Mouse (Mus musculus) heart, adult 2 months (tissue): ENCODE measurements around the gene Ccdc88b. TPM values are rescaled to one million over a fixed set of nuclear protein-coding genes. Genes with fewer than 3 reads are reported as not detected.

Experiments used
- DNase-seq, 2 experiments: peaks; one replicate each; pipeline ENCODE4 v3.0.0; 2021
- H3K27ac ChIP-seq: fragments of 200-600 bp; 2 replicates; pipeline ENCODE4 v1.8.1; 2022
- H3K27me3 ChIP-seq: fragments of 200-500 bp; 2 replicates; pipeline ENCODE4 v1.6.1; 2012; ENCODE audit warnings: mild to moderate bottlenecking, low read length, inconsistent platforms, mixed read lengths; ENCODE audit not compliant: control insufficient read depth, insufficient read depth
- H3K36me3 ChIP-seq: fragments of 200-500 bp; 2 replicates; pipeline ENCODE4 v1.6.1; 2012; ENCODE audit warnings: low read length, inconsistent platforms; ENCODE audit not compliant: control insufficient read depth, insufficient read depth
- H3K4me1 ChIP-seq: fragments of 200-500 bp; 2 replicates; pipeline ENCODE4 v1.6.1; 2011; ENCODE audit warnings: low read length; ENCODE audit not compliant: control insufficient read depth, insufficient read depth
- H3K4me3 ChIP-seq: fragments of 200-600 bp; 2 replicates; pipeline ENCODE4 v1.8.1; 2022
- H3K79me2 ChIP-seq: fragments of 200-500 bp; replicated peaks from 2 replicates; pipeline ENCODE4 v1.6.1; 2012; ENCODE audit warnings: mild to moderate bottlenecking, inconsistent platforms, low read length, moderate library complexity, mixed read lengths; ENCODE audit not compliant: control insufficient read depth, insufficient read depth
- H3K9ac ChIP-seq: fragments of 200-500 bp; 2 replicates; pipeline ENCODE4 v1.6.1; 2012; ENCODE audit warnings: low read depth, mild to moderate bottlenecking, control low read depth, inconsistent platforms, low read length, mixed read lengths
- CTCF ChIP-seq: fragments of 200-600 bp; IDR thresholded peaks from 2 replicates; pipeline ENCODE4 v1.8.1; 2022; ENCODE audit warnings: antibody characterized with exemption, mild to moderate bottlenecking, moderate library complexity
- EP300 ChIP-seq: fragments of 200-500 bp; IDR thresholded peaks from 2 replicates; pipeline ENCODE4 v1.6.1; 2011; ENCODE audit warnings: low read depth, low read length, control low read depth; ENCODE audit not compliant: insufficient read depth
- POLR2A ChIP-seq: fragments of 200-500 bp; IDR thresholded peaks from 2 replicates; pipeline ENCODE4 v1.6.1; 2011; ENCODE audit warnings: mild to moderate bottlenecking, low read depth, low read length, control low read depth; ENCODE audit not compliant: insufficient read depth
- WGBS: fragments of 180-500 bp; shearing (Covaris S2); methylation state at CpG from one replicate; pipeline ENCODE4 v1.1.7; 2018; 5-methylcytosine and 5-hydroxymethylcytosine counted together
- intact Hi-C: fragments of 180-260 bp; cut with DNase I; formaldehyde crosslinking; loops from one replicate; pipeline ENCODE4 v1.15.1; 2025
- long read RNA-seq: library from polyadenylated mRNA; stranded (forward); transcript quantifications from one replicate; pipeline ENCODE4 v2.0.0, GENCODE M21; 2021
- polyA plus RNA-seq: library from polyadenylated mRNA; depleted of rRNA; stranded (reverse); fragments of >200 nt; gene quantifications from 2 replicates; pipeline ENCODE4 v1.2.3, GENCODE M21; 2012; rRNA removed
- total RNA-seq, 2 experiments: library from RNA; stranded (reverse); gene quantifications; 2 replicates each; pipeline ENCODE4 v1.2.3; 2021

Ccdc88b gene
- total RNA-seq (1 to 10 TPM in 1 of 2 experiments, under 1 TPM in 1; 0.86 to 1.0 TPM), polyA plus RNA-seq (0.94 and 1.8 TPM in 2 replicates)
- long read RNA-seq = 0 reads

- Histone ChIP-seq H3K9ac (no peak within 1 kb of the TSS), H3K79me2 (no peaks in the 10 kb centered on the region), H3K4me1 (0 out of 2 replicates have a peak, but pooled peaks cover 2% of the 10 kb centered on the region), H3K36me3 (no peaks in the 10 kb centered on the region), H3K27ac (no peak within 1 kb of the TSS), H3K4me3 (no peak within 1 kb of the TSS), H3K27me3 (no peaks in the 10 kb centered on the region)
- TF ChIP-seq POLR2A (no peak), CTCF (no peak), EP300 (no peak)
- 65% methylated on average over 7 of the region's 7 CpGs for WGBS
- DNase-seq = peak in 1 of 2 experiments; percentile 74
- intact Hi-C loops = no loop called here
Observed at GRCm38 (mm10) chr19:6858031-6858430, at the start of gene Ccdc88b. Gene Ccdc88b (minus strand): TSS chr19:6858211.

- TF ChIP-seq POLR2A (no peak), CTCF (no peak), EP300 (no peak)
- no peak overlapping the region for H3K4me3 ChIP-seq
- H3K9ac ChIP-seq = no peak overlapping the region
- intact Hi-C loops = no loop called here
- H3K79me2 ChIP-seq = no peaks in the 10 kb centered on the region; the same call in 1 of the 2 replicates
- peaks cover 7% of the 10 kb centered on the region for H3K4me1 ChIP-seq
- no peak overlapping the region for H3K27ac ChIP-seq
- 90% methylated on average over 8 of the region's 8 CpGs for WGBS
- DNase-seq = no peak
- H3K27me3 ChIP-seq = no peaks in the 10 kb centered on the region
- H3K36me3 ChIP-seq = no peaks in the 10 kb centered on the region
Observed at GRCm38 (mm10) chr19:6907094-6907493, 49.1 kb upstream of the Ccdc88b start.

DNA sequence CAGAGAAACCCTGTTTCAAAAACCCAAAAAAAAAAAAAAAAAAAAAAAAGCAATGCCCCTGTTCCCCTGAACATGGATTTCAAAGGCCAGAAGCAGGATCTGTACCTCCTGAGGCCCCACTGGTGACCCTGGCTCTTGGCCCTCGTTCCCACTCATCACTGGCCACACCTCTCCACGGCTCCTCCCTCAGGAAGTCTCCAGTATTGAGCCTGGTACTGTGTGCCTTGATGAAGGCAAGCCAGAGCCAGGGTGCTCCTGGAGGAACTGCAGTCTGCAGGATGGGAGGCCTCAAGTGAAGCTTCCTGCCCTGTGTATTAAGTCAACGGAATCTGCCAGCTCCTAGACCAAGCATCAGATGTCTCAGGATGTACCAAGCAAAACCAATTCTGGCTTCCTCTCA, 48.2 kb upstream of the Ccdc88b start:
- Histone ChIP-seq H3K27ac (no peak overlapping the region), H3K36me3 (no peaks in the 10 kb centered on the region), H3K4me1 (peaks cover 7% of the 10 kb centered on the region), H3K27me3 (no peaks in the 10 kb centered on the region), H3K79me2 (no peaks in the 10 kb centered on the region; the same call in 1 of the 2 replicates), H3K4me3 (no peak overlapping the region), H3K9ac (no peak overlapping the region)
- 63% methylated on average over 3 of the region's 3 CpGs for WGBS
- intact Hi-C loops = no loop called here
- TF ChIP-seq POLR2A = no peak
- TF ChIP-seq EP300 = no peak
- TF ChIP-seq CTCF = no peak
- no peak for DNase-seq

GRCm38 (mm10) chr19:6905498-6906159, 47.6 kb upstream of the Ccdc88b start:
- TF ChIP-seq POLR2A = no peak
- no peak for TF ChIP-seq CTCF
- TF ChIP-seq EP300 = no peak
- 92% methylated on average over 11 of the region's 11 CpGs for WGBS
- no peaks in the 10 kb centered on the region; the same call in 1 of the 2 replicates for H3K79me2 ChIP-seq
- H3K36me3 ChIP-seq = no peaks in the 10 kb centered on the region
- no peaks in the 10 kb centered on the region for H3K27me3 ChIP-seq
- intact Hi-C loops = no loop called here
- peak in 1 of 2 experiments; percentile 2 for DNase-seq
- H3K4me1 ChIP-seq = peaks cover 7% of the 10 kb centered on the region
- H3K4me3 ChIP-seq = no peak overlapping the region
- no peak overlapping the region for H3K9ac ChIP-seq
- no peak overlapping the region for H3K27ac ChIP-seq

DNA sequence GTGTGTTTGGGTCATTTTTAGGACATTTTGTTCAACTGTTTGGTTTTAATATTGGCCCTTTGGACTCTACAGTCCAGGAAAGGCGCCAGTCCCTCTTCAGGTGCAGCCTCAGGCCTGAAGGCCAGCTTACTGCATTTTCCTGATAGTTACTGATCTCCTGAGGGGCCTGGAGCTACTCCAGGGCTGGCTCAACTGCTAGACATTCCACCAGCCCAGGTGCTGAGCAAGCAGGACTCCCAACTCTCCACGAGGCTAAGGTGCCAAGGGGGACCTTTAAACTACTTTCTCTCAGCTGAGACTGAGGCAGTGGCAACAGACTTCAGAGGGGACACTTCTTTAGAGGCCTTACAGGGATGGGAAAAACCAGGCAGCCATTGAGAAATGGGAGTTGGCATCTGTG, 46.8 kb upstream of the Ccdc88b start:
- peaks cover 6% of the 10 kb centered on the region for H3K4me1 ChIP-seq
- TF ChIP-seq POLR2A = no peak
- TF ChIP-seq CTCF = no peak
- no peak for TF ChIP-seq EP300
- H3K36me3 ChIP-seq = no peaks in the 10 kb centered on the region
- no peaks in the 10 kb centered on the region; the same call in 1 of the 2 replicates for H3K79me2 ChIP-seq
- intact Hi-C loops = no loop called here
- no peak overlapping the region for H3K27ac ChIP-seq
- H3K4me3 ChIP-seq = no peak overlapping the region
- no peak overlapping the region for H3K9ac ChIP-seq
- 76% methylated on average over 2 of the region's 2 CpGs for WGBS
- no peaks in the 10 kb centered on the region for H3K27me3 ChIP-seq
- DNase-seq = peak in 1 of 2 experiments; percentile 2

- no peaks in the 10 kb centered on the region; the same call in 1 of the 2 replicates for H3K79me2 ChIP-seq
- intact Hi-C loops = no loop called here
- TF ChIP-seq POLR2A (no peak), EP300 (no peak), CTCF (no peak)
- H3K9ac ChIP-seq = no peak overlapping the region
- no peak overlapping the region for H3K4me3 ChIP-seq
- no peaks in the 10 kb centered on the region for H3K36me3 ChIP-seq
- no peak overlapping the region for H3K27ac ChIP-seq
- DNase-seq = no peak
- H3K27me3 ChIP-seq = no peaks in the 10 kb centered on the region
- H3K4me1 ChIP-seq = peaks cover 3% of the 10 kb centered on the region; the same call in 1 of the 2 replicates
- 97% methylated on average over 1 of the region's 1 CpGs for WGBS
Observed at GRCm38 (mm10) chr19:6903031-6903430, 45.0 kb upstream of the Ccdc88b start.
